23 mouse cellular contexts compared by ENCODE assay signal in the genomic region with DNA sequence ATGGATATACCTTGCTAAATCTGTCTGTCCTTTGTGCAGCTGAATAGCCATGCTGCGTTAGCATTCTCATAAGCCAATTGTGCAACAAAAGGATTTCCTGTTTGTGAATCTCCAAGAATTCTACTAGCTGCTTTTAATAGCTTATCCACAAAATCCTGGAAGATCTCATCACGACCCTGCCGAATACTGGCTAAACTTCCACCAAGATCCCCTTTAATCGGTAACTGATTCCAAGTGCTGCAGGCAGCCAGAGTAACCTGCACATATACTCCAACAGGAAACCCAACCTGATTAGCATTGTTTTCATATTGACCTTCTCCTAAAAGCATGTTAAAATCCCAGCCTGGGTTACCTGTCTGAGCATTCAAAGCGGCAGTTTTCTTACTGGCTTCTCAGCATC. TPM values are rescaled to one million over a fixed set of nuclear protein-coding genes. Genes with fewer than 3 reads are reported as not detected.
"Had no signal": no experiment of that assay in that cellular context is flagged by ENCODE, and none has a peak within 500 bp of the region (broad histone marks: within the 10 kb centered on the region; RNA-seq: fewer than 3 reads in every experiment).

No protein-coding gene starts in this region.

- H3K4me2 ChIP-seq: limb, embryonic 13.5 days; liver, embryonic 11.5 days; lung, embryonic 14.5 days; neural tube, embryonic 15.5 days had no signal

- H3K27me3 ChIP-seq: limb, embryonic 13.5 days; neural tube, embryonic 15.5 days had no signal

- H3K9me3 ChIP-seq: limb, embryonic 13.5 days had no signal

- DNase-seq: left cerebral cortex, postnatal 4 days; lung, embryonic 14.5 days; lung, postnatal 10 days; lung, postnatal 4 days; midbrain, embryonic 14.5 days; right cerebral cortex, adult 18-20 months; thymus, adult 2 months; thymus, postnatal 25 days had no signal

- H3K9ac ChIP-seq: limb, embryonic 13.5 days; lung, embryonic 14.5 days; neural tube, embryonic 15.5 days had no signal

- H3K36me3 ChIP-seq: limb, embryonic 13.5 days; midbrain, embryonic 10.5 days; neural tube, embryonic 15.5 days had no signal

- H3K4me1 ChIP-seq: limb, embryonic 13.5 days; midbrain, embryonic 10.5 days; neural tube, embryonic 15.5 days had no signal

- H3K4me3 ChIP-seq: layer of hippocampus, adult 2 months; limb, embryonic 13.5 days; midbrain, embryonic 10.5 days; myocyte; neural tube, embryonic 15.5 days had no signal

- H3K27ac ChIP-seq: layer of hippocampus, adult 2 months; limb, embryonic 13.5 days; midbrain, embryonic 10.5 days; neural tube, embryonic 15.5 days had no signal

- ATAC-seq: inflammation-experienced regulatory T-cells, adult 6 months; intestine, postnatal 0 days had no signal

RNA-seq across cellular contexts. Expression of a gene that starts 14.4 kb away (rescaled TPM):
- total RNA-seq: layer of hippocampus, adult 2 months; layer of hippocampus, postnatal 14 days; left cerebral cortex, adult 18-20 months; left cerebral cortex, postnatal 10 days; left cerebral cortex, postnatal 4 days; megakaryocyte, adult 5-6 weeks had no signal
- polyA plus RNA-seq: inflammation-experienced regulatory T-cells, adult 6 months; intestine, postnatal 0 days; limb, embryonic 13.5 days; liver, embryonic 11.5 days; liver, embryonic 16.5 days; lung, embryonic 14.5 days; midbrain, embryonic 10.5 days; midbrain, embryonic 14.5 days; myocyte; neural tube, embryonic 11.5 days; neural tube, embryonic 15.5 days; stomach, embryonic 14.5 days; thymus, adult 2 months had no signal

RNA-seq across cellular contexts. Expression of a gene that starts 31.0 kb away (rescaled TPM):
- total RNA-seq: layer of hippocampus, adult 2 months; layer of hippocampus, postnatal 14 days; left cerebral cortex, adult 18-20 months; left cerebral cortex, postnatal 10 days; left cerebral cortex, postnatal 4 days; megakaryocyte, adult 5-6 weeks had no signal
- polyA plus RNA-seq: inflammation-experienced regulatory T-cells, adult 6 months; limb, embryonic 13.5 days; liver, embryonic 11.5 days; lung, embryonic 14.5 days; midbrain, embryonic 10.5 days; midbrain, embryonic 14.5 days; neural tube, embryonic 11.5 days; neural tube, embryonic 15.5 days; stomach, embryonic 14.5 days; thymus, adult 2 months had no signal

RNA-seq across cellular contexts. Expression of a gene that starts 34.3 kb away (rescaled TPM):
- total RNA-seq: megakaryocyte, adult 5-6 weeks had no signal
- polyA plus RNA-seq: inflammation-experienced regulatory T-cells, adult 6 months; limb, embryonic 13.5 days; liver, embryonic 11.5 days; lung, embryonic 14.5 days; midbrain, embryonic 10.5 days; myocyte; neural tube, embryonic 11.5 days; stomach, embryonic 14.5 days had no signal

RNA-seq across cellular contexts. Expression of a gene that starts 53.3 kb away (rescaled TPM):
- total RNA-seq: layer of hippocampus, adult 2 months; layer of hippocampus, postnatal 14 days; left cerebral cortex, adult 18-20 months; left cerebral cortex, postnatal 10 days; left cerebral cortex, postnatal 4 days; megakaryocyte, adult 5-6 weeks had no signal
- polyA plus RNA-seq: inflammation-experienced regulatory T-cells, adult 6 months; limb, embryonic 13.5 days; liver, embryonic 11.5 days; lung, embryonic 14.5 days; midbrain, embryonic 10.5 days; midbrain, embryonic 14.5 days; myocyte; neural tube, embryonic 11.5 days; neural tube, embryonic 15.5 days; stomach, embryonic 14.5 days had no signal

RNA-seq across cellular contexts. Expression of a gene that starts 59.1 kb away (rescaled TPM):
- total RNA-seq: layer of hippocampus, postnatal 14 days; megakaryocyte, adult 5-6 weeks had no signal
- polyA plus RNA-seq: liver, embryonic 11.5 days; liver, embryonic 16.5 days; lung, embryonic 14.5 days; neural tube, embryonic 11.5 days; stomach, embryonic 14.5 days had no signal
